Mouse (Mus musculus): ENCODE data around the gene Marcksl1. TPM values are rescaled to one million over a fixed set of nuclear protein-coding genes. Genes with fewer than 3 reads are reported as not detected.
A peak's percentile ranks its signal among the peaks of the same experiment; 100 is the strongest.

Gene Marcksl1
- 100 to 1,000 TPM; 157 to 183 TPM for total RNA-seq (2021)
- long read RNA-seq, experiment 1, transcript Marcksl1-201 (2 exons, 1,605 nt): major isoform, 338 of 358 reads
- long read RNA-seq, experiment 1, partial matches to known transcripts: 0 of 358 reads
- long read RNA-seq, experiment 1, other reads (novel, unspliced or antisense): 20 of 358 reads
- long read RNA-seq, experiment 2, transcript Marcksl1-201 (2 exons, 1,605 nt): major isoform, 322 of 384 reads
- long read RNA-seq, experiment 2, partial matches to known transcripts: 0 of 384 reads
- long read RNA-seq, experiment 2, other reads (novel, unspliced or antisense): 62 of 384 reads

GRCm38 (mm10) chr4:129513086-129513767 lies at the start of gene Marcksl1:
TSS of gene Marcksl1 (plus strand) at chr4:129513581.
- peak; percentile 84 to 86 for DNase-seq (ENCODE audit: low spot score in 2 of 2)

GRCm38 (mm10) chr4:129464286-129464815 lies 49.0 kb upstream of the Marcksl1 start:
- no peak for DNase-seq (ENCODE audit: low spot score in 2 of 2)

DNA sequence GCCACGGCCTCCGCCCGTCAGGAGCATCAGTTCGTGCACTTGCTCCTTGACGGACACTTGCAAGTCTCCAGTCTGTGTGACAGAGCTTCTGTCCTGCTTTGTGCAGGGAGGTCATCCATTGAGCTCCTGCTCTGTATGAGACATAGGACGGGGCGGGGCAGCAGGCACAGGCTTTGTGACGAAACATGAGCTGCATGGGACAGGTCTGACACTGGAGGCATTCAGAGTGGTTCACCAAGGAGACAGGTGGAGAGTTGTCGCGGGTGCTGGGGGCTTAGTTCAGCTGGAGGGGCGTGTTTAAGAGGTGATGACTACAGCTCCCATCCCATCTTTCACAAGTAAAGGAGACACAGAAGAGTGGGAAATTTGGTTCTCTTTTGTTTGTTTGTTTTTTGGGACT lies 37.3 kb upstream of the Marcksl1 start:
- no peak for DNase-seq (ENCODE audit: low spot score in 2 of 2)

DNA sequence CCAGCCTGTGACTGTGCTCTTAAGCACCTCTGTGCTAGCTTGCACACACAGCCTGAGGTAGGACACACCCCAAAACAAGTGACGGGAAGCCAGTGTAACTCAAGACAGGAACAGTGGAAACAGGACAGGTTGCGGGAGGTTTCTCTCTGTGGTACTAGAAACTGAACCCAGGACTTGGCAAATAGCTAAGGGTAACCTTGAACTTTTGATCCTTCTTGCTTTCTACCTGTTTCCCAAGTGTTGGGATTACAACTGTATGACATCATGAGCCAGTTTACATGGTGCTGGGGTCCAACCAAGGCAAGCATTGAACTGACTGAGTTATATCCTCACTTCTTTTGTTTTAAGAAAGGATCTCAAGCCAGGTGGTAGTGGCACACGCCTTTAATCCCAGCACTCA lies 33.5 kb upstream of the Marcksl1 start:
- no peak for DNase-seq (ENCODE audit: low spot score in 2 of 2)

- DNase-seq (ENCODE audit: low spot score in 2 of 2): no peak
These were observed 32.3 kb upstream of the Marcksl1 start for GRCm38 (mm10) chr4:129481090-129481489.

DNA sequence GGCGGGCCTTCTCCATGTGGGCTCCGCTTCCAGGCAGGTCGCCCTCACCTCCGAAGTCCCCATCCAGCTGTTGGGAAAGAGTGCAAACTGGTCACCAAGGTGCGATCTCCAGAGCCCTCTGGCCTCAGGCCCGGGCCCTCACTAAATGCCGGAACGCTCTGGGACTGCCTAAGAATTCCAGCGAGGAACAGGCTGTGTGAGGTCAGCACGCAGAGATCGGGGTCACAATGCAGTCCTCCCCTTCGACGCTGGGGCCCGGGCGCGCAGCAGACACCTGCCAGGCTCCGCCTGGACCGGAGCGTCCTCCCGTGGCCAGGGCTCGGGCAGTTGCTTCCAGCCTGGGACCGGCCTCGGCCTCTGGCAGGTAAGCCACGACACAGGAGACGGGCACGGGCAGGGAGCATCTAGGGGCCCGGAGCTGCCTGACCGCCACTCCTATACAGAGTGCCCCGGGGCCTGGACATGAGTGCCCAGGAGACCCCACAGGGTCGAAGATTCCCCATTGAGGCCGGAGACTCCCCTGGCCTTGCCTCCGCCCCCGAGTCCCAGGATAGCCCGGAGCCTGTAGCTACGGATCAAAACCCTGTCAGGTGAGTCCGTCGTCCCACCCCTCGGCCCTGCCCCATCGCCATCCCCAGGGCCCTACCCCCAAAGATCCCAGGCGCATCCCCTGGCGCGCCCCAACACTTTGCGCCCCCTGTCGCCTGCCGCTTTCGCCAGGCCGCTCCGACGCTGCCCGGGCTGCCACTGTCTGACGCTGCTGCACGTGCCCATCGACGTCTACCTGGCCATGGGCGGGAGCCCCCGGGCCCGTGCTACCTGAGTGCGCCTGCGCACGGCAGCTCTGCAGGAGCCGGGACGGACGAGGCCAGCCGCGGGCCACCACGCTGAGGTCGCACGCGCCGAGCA lies 22.2 kb upstream of the Marcksl1 start, which contains the start of the genes Tssk3 and Fam229a:
Tssk3 (minus strand) TSS at position 51 of the 909 bp plus-strand sequence.
Fam229a (plus strand) TSS at position 219 of the 909 bp plus-strand sequence.
- no peak for DNase-seq (ENCODE audit: low spot score in 2 of 2)

- no peak for DNase-seq (ENCODE audit: low spot score in 2 of 2)
These were observed 18.7 kb upstream of the Marcksl1 start for GRCm38 (mm10) chr4:129494681-129495080.

DNA sequence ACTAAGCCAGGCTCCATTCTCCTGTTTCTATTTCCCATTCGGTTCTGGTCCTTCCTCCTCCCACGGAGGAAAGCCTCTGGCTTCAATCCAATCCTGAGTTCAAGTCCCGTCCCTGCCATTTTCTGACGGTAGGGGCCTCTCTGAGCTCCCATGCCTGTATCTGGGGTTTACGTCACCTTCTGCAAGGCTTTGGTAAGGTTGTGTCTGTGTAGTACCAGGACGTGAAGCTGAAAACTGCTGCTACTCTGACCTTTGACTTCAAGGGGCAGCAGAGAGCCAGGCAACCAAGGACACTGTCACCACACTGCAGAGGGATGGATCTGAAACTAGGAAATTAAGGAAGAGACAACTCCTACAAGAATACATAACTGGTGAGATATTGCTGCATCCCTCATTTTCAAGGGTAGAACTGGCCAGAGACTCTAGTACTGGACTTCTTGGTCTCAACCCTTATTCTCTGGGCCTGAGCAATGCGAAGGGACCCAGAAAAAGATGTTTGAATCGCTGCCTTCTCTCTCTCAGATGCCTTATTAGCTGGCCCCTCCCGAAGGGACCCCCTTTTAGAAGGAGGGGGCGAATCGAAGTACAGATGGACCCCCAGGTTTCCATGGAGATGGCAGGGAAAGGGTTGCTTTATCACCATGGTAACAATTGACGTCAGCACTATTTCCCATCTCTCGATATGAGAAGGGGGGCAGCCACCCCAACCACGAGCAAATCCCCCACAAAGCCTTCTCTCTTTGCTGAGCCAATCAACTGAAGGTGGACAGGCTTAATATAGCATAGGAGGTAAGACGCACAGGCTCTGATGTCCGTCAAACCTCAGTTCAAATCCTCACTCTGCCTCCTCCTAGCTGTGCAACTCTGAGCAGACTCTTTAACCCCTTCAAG lies 17.5 kb upstream of the Marcksl1 start:
- no peak for DNase-seq (ENCODE audit: low spot score in 2 of 2)

DNA sequence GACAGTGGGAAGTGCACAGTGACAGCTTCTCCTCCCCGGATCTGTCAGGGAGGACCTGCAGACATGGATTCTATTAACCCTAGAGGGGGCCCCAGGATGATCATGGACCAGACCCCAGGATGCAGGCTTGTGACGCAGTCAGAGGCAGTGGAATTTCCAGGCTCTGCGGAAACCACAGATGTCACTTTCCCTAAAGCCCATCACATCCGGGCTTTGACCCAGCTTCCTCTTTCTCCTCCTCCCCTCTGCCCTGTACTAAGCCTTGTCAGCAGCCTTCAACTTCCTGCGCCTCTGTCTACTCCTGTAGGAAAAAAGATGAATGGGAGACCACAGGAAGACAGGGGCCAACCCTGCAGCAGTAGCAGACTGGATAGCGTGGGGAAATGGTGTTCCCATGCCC lies 16.8 kb upstream of the Marcksl1 start:
- no peak for DNase-seq (ENCODE audit: low spot score in 2 of 2)

- DNase-seq (ENCODE audit: low spot score in 2 of 2): no peak
These were observed 14.4 kb upstream of the Marcksl1 start for GRCm38 (mm10) chr4:129498941-129499340.

DNA sequence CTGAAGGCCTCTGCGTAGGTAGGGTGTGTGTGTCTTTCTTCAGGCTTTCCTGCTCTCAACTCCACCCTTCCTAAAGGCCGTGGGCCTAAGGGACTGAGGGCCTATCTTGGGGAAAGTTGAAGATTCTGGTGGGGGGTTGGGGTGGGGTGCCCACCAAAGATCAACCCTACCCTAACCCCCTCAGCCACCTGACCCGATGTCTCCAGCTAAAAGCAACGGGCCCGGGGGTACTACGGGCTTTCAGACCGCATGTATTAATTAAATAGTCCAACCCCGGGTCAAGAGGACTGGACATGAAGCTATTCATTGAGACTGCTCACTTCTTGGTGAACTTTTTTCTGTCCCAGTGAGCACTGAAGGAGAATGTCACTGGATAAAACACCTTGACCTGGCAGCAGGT lies 13.4 kb upstream of the Marcksl1 start:
- no peak for DNase-seq (ENCODE audit: low spot score in 2 of 2)

DNA sequence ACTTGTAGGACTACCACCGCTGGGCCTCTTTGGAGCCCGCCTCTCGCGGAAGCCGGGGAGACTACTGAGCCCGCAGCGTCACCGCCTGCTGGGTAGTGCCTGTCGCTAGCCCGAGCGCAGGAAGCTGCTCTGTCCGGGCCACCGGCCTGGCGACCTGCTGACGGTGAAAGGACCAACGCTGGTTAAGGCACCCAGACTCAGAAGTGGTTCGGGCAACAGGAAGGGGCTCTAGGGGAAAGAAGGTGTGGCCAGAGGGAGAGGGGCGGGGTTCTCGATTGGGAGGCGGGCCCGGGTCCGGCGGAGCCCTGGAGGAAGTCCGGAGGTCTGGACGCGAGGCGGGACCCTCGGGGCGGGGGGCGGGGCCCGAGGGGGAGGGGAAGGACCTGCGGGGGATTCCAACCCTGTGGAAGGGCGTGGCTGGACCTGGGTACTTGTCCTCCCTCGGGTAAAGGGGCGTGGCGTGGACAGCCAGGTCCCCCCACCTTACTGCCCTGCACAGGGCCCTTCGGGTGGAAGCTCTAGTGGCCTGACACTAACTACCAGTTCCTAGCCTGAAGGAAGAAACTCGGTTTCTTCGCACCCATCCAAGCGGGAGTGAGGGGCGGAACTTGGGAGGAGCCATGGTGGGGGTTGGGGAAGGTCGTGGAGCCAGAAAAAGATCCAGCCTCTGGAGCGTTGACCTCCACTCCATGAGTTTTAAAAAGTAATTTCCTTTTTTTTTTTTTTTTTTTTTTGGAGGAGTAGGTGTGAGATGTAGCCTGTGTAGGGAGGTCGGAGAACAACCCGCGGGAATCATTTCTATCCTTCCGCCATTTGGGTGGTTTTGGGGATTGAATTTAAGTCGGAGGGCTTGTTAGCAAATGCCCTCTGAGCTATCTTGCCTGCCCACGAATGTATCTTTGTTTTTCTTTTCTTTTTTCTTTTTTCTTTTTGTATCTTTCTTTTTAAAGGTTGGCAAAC lies 12.5 kb upstream of the Marcksl1 start:
- DNase-seq (ENCODE audit: low spot score in 2 of 2): peak; percentile 70 to 84

DNA sequence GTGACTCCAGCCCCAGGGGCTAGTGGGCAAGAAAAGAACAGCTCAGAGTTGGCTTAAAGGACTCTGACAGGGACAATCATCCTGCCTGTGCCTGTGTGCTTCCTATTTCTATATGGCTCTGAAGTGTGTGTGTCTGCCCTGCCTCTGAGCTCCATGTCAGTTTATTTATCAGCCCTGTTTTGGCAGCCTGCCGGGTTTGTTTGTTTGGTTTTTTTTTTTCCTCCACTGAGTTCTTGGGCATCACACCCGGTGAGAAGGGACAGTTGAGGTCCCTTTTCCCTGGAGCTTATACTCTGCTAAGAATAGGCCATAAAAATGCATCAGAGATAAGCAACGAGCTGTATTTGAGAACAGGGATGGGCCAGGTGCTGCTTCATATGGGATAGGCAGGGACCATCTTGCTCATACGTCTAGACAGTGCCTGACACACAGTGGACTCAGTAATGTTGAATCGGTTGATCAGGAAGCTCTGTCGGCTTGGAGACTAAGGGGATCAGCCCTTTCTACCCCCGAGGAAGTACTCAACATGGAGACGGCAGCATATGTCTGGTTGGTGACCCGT lies 11.0 kb upstream of the Marcksl1 start:
- DNase-seq (ENCODE audit: low spot score in 2 of 2): no peak

- DNase-seq (ENCODE audit: low spot score in 2 of 2): no peak
These were observed 10.4 kb upstream of the Marcksl1 start for GRCm38 (mm10) chr4:129502901-129503444.

DNA sequence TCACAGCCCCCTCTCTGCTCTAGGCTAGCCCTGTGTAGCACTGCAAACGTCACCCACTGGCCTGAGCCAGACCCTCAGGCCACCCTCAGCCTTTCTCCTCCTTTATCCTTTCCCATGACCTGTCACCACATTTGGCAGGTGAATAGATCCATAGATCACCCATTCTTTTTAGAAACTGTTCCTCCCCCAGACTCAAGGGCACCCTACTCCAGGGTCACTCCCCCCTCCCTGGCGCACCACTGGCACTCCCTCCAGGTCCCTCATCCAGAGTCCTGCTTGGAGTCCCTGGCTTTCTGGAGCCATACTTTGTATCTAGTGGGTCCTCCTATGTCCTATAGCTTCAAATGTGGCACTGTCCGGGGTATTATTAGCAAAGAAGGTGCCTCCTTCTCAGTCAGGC lies 7.9 kb upstream of the Marcksl1 start:
- no peak for DNase-seq (ENCODE audit: low spot score in 2 of 2)

GRCm38 (mm10) chr4:129507434-129508236 lies 5.7 kb upstream of the Marcksl1 start:
- DNase-seq (ENCODE audit: low spot score in 2 of 2): no peak

- no peak for DNase-seq (ENCODE audit: low spot score in 2 of 2)
These were observed 5.2 kb upstream of the Marcksl1 start for GRCm38 (mm10) chr4:129508237-129508515.
